Mouse (Mus musculus): ENCODE measurements around the gene Ercc6l2.

DNA sequence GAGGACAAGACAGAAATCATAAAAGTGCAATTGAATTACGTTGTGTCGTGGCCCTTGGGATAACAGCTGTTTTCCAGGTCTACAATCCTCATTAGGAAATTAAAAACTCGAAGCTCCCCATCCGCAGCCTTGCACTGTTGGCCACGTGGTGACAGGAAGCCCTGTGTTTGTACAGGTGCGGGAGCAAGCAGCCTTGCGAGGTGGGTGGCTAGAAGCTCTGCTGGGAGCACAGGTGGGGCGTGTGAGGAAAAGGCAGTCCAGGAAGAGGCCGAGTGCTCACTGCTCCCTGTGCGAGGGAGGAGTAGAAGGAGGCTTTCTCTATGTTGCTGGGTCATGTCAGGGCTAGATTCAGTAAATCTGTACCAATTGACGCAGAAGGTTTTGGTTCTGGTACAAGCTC lies 49.0 kb upstream of the Ercc6l2 start:
- TF ChIP-seq CTCF (IDR thresholded peaks at IDR 0.05; ENCODE audit: borderline replicate concordance, control insufficient read depth, extremely low read depth, insufficient read depth, low read length, poor library complexity) (no peak), POLR2A (IDR thresholded peaks at IDR 0.05; ENCODE audit: control insufficient read depth, extremely low read depth, insufficient read depth, low read length, poor library complexity) (no peak)
